Mouse (Mus musculus) T-helper 17 cell (primary cell): ENCODE measurements around the gene Git1.

Source experiments
- in situ Hi-C, 2 experiments: fragments of 300-600 bp; cut with MboI, MseI; formaldehyde crosslinking; loops; 1 replicate in 1 of 2; 2 replicates in 1 of 2; pipeline ENCODE4 v1.15.1; 2025; ENCODE audit warnings: high pct_unique_total_duplicates in 2 of 2

Gene Git1

GRCm38 (mm10) chr11:77493512-77494343 is at the start of gene Git1:
Gene Git1, plus strand, starts transcription at chr11:77493562.
- in situ Hi-C loops: loop anchor here in 1 of 2 experiments (5.0 to 10.0 kb wide), 2 partner anchors 114 to 1041 kb away; partner anchors contain the start of genes Ift20, Taok1 and Tnfaip1

- in situ Hi-C loops: loop anchor here in 1 of 2 experiments (5.0 kb wide), 1 partner anchor 133 kb away; no protein-coding TSS in a partner anchor
These were observed 48.4 kb upstream of the Git1 start for GRCm38 (mm10) chr11:77444939-77445338.

- in situ Hi-C loops: no loop called here
These were observed 46.7 kb upstream of the Git1 start for GRCm38 (mm10) chr11:77446628-77447041.

DNA sequence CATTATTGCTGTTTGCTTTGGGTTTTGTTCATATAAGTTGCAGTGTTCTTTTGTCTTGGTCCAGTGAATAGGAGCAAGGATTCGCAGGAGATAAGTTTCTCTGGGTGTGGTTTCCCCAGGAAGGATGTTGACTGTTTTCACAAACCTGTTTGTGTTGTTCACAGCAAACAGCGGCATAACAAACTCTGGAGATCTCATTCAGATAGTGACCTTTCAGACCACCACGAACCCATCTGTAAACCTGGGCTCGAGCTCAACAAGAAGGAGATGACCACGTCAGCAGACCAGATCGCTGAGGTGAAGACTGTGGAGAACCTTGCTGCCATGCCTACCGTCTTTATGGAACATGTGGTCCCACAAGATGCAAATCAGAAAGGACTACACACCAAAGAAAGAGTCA is 44.1 kb upstream of the Git1 start:
- in situ Hi-C loops: no loop called here

DNA sequence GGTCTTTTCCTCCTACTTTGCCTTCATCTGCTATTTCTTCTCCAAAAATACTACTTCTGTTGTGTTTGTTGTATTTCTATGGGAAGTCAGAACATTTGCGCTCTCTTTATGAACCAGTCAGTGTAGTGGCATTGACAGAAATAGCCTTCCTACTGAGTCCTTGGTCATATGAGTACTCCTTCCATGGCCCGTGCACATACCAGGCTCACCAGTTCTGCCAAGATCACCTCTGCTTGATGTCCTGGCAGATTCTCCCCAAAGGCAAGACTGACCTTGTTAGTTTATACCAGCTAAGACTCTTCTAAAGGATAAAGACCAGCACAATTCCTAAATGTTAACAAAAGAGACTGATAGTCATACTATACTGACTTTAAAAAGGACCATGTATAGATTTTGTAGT is 41.7 kb upstream of the Git1 start:
- in situ Hi-C loops: loop anchor here (25.0 kb wide), 1 partner anchor 339 kb away; no protein-coding TSS in a partner anchor

- in situ Hi-C loops: loop anchor here (25.0 kb wide), 1 partner anchor 341 kb away; no protein-coding TSS in a partner anchor
These were observed 40.0 kb upstream of the Git1 start for GRCm38 (mm10) chr11:77453388-77453787.

- in situ Hi-C loops: loop anchor here (25.0 kb wide), 1 partner anchor 344 kb away; no protein-coding TSS in a partner anchor
These were observed 37.4 kb upstream of the Git1 start for GRCm38 (mm10) chr11:77455770-77456510.

DNA sequence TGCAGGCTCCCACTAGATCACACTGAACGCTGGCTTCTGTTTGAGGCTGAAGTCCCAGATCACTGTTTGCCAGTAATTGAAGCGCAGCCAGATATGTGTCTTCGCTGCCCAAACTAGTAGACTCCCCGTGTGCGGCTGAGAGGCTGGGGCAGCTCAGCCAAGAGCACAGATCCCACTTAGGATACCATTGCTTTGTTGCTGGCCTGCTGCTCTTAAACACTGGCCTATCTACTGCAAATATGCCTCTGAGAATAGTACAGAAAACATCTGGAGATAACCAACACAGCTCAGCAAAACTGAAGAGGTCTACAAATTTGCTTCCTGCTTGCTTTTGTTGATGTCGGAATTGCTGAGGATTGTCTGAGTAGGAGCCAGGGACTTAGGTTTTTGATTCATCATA is 36.5 kb upstream of the Git1 start:
- in situ Hi-C loops: loop anchor here (25.0 kb wide), 1 partner anchor 345 kb away; no protein-coding TSS in a partner anchor

DNA sequence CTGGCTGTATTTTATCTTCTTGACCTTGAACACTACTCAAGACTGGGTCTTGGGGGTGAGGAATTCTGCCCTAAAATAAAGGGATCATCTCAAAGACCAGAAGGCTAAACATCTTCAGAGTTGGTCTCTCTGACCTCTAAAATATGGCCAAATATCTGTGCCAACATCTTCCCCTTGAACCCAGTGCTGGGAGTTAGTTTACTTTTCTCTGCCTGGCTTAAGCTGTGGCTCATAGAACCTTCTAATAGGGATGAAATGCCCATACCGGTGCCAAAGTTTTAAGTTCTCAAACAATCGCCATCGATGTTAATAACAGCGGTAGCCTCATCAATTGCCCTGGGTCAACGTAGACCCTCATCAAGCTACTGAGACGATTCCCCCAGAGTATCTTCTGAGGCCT is 31.5 kb upstream of the Git1 start:
- in situ Hi-C loops: loop anchor here (25.0 kb wide), 1 partner anchor 350 kb away; no protein-coding TSS in a partner anchor

DNA sequence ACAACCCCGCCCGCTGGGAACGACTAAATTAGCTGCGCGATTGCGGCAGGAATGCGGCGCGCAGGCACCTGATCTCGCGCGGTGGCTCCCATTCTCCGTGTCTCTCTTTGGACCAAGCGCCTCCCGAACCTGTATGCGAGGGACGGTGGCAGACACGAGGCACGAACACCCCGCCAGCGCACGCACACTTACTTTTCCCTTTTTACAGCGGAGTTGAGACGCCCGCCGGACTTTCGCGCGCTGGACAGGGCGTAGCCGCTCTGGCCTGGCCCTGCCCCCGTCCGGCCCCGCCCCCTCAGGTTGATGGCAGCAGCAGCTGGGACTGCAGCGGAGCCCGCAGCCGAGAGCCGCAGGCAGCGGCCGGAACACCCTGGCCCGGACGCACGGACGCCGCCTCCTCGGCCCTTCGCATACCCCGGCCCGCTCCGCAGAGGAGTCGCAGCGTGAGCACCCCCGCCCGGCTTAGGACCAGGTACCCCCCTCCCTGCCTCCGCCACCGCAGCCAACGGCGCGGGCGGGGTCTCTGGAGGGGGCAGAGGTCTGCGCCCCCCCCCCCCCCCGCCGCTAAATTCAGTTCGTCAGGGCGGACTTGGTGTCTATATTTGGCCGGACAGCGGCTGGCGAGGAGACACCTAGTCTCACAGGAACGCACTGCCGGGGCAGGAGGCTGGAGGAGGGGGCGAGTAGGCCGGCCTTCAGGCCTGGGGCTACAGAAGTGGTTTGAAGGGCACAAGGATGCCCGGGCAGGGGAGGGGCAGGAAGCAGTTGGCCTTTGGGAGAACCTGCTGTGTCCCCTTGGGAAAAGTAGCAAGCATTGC is 30.9 kb upstream of the Git1 start, which contains the start of gene Coro6:
TSS of gene Coro6 (plus strand) at position 129 of the 818 bp plus-strand sequence.
- in situ Hi-C loops: loop anchor here (25.0 kb wide), 1 partner anchor 350 kb away; no protein-coding TSS in a partner anchor

GRCm38 (mm10) chr11:77463101-77463445 is 30.3 kb upstream of the Git1 start:
- in situ Hi-C loops: loop anchor here (25.0 kb wide), 1 partner anchor 351 kb away; no protein-coding TSS in a partner anchor

DNA sequence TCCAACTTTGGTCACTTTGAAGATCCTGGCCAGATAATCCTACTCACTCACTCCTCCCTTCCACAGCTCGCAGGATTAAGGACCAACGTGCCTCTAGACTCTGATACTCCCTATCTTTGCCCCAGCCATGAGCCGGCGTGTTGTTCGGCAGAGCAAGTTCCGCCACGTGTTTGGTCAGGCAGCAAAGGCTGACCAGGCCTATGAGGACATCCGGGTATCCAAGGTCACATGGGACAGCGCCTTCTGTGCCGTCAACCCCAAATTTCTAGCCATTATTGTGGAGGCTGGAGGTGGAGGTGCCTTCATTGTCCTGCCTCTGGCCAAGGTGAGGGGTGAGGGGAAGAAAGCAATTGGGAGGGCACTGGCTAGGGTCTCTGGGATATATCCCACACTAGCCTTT is 29.6 kb upstream of the Git1 start:
- in situ Hi-C loops: loop anchor here (25.0 kb wide), 1 partner anchor 351 kb away; no protein-coding TSS in a partner anchor

DNA sequence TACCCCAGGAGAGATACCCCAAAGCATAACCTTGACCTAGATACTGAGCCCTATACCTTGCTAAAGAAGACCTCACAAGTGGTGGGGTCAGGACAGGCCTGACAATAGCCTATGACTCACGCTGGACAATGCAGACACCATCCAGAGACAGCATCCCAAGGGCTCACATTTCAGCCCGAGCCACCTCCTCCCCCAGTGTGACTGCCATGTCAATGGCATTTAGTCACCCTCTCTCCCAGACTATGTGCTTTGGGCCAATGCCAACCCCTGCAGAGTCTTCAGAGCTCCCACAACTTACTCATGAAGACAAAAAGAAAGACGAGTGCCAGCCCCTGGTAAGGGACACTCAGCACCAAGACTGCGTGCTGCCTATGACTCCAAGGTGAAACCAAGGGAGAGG is 28.7 kb upstream of the Git1 start:
- in situ Hi-C loops: loop anchor here (25.0 kb wide), 1 partner anchor 352 kb away; no protein-coding TSS in a partner anchor

- in situ Hi-C loops: loop anchor here (25.0 kb wide), 1 partner anchor 353 kb away; no protein-coding TSS in a partner anchor
These were observed 28.3 kb upstream of the Git1 start for GRCm38 (mm10) chr11:77465111-77465510.

- in situ Hi-C loops: loop anchor here (25.0 kb wide), 1 partner anchor 354 kb away; no protein-coding TSS in a partner anchor
These were observed 26.8 kb upstream of the Git1 start for GRCm38 (mm10) chr11:77466544-77466943.

GRCm38 (mm10) chr11:77467157-77467556 is 26.2 kb upstream of the Git1 start:
- in situ Hi-C loops: loop anchor here (25.0 kb wide), 1 partner anchor 355 kb away; no protein-coding TSS in a partner anchor

- in situ Hi-C loops: loop anchor here (25.0 kb wide), 1 partner anchor 355 kb away; no protein-coding TSS in a partner anchor
These were observed 25.6 kb upstream of the Git1 start for GRCm38 (mm10) chr11:77467784-77468183.

GRCm38 (mm10) chr11:77468397-77468796 is 25.0 kb upstream of the Git1 start:
- in situ Hi-C loops: loop anchor here (25.0 kb wide), 1 partner anchor 356 kb away; no protein-coding TSS in a partner anchor

DNA sequence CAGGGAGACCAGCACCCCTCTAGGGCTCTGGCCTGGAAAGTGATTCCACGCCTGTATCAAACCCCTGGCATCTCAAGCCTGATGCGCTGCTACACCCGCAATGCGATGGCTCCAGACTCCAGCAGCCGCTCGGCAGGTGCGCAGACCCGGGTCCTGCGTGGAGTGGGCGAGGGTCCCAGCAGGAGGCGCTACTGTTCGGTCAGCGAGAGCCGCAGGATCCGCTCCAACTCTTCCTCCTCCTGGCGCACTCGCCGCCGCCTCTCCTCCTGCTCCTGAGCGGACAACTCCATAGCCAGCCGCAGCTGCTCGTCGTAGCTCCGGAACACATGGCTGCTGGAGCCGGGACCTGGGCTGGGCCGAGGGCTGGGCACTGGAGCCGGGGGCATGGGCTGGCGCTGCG is 22.0 kb upstream of the Git1 start:
- in situ Hi-C loops: loop anchor here (25.0 kb wide), 1 partner anchor 359 kb away; no protein-coding TSS in a partner anchor

- in situ Hi-C loops: loop anchor here (25.0 kb wide), 1 partner anchor 360 kb away; no protein-coding TSS in a partner anchor
These were observed 20.6 kb upstream of the Git1 start for GRCm38 (mm10) chr11:77472775-77473174.
